Mouse (Mus musculus): ENCODE measurements at regions not wholly inside any gene's neighbourhood (a gene's known extent, or its start where the extent isn't known, plus 50 kb on each side); places are given as distances from the start of the nearest gene placed in this dataset.

GRCm38 (mm10) chr7:59711741-59712140 is 293.1 kb downstream of the Snurf start:
- DNase-seq (ENCODE audit: low spot score in 2 of 2), result peak; percentile 13 to 14

All from spleen, postnatal 36 days (tissue).